Mouse (Mus musculus): Measurements from ENCODE around the gene Caln1. TPM values are rescaled to one million over a fixed set of nuclear protein-coding genes. Genes with fewer than 3 reads are reported as not detected.

Gene Caln1
- total RNA-seq (2022) = under 1 TPM in 1 of 4 experiments, not detected in 3; 0.03 TPM

- no peak for DNase-seq (ENCODE audit: low spot score)
Measured at GRCm38 (mm10) chr5:130369237-130369636, at the start of gene Caln1. TSS of gene Caln1 (plus strand) at chr5:130369455.

- DNase-seq (ENCODE audit: low spot score) = no peak
Measured at GRCm38 (mm10) chr5:130319783-130320182, 49.5 kb upstream of the Caln1 start.

- DNase-seq (ENCODE audit: low spot score) = no peak
Measured at GRCm38 (mm10) chr5:130320485-130320884, 48.8 kb upstream of the Caln1 start.

- no peak for DNase-seq (ENCODE audit: low spot score)
Measured at GRCm38 (mm10) chr5:130325486-130325885, 43.8 kb upstream of the Caln1 start.

GRCm38 (mm10) chr5:130327615-130328263, 41.5 kb upstream of the Caln1 start:
- DNase-seq (ENCODE audit: low spot score) = no peak

GRCm38 (mm10) chr5:130328366-130328765, 40.9 kb upstream of the Caln1 start:
- DNase-seq (ENCODE audit: low spot score) = no peak

DNA sequence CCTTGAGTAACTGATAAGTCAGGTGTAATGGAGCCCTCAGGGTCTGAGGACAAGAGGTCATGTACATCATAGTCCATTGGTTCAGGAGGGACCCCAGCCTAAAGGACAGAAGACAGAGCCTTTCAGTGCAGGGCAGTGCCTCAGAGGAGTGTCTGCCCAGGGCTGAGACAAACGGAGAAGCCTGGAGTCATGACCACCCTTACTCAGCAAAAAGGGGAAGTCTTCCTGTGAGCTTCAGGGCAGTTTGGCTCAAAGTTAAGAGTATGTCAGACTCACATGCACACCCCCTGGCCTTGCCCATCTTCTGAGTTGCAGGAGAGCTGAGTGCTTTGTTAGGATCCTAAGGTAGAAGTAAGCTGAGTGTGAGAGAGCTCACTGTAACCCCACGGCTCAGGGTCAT, 39.4 kb upstream of the Caln1 start:
- DNase-seq (ENCODE audit: low spot score) = no peak

DNA sequence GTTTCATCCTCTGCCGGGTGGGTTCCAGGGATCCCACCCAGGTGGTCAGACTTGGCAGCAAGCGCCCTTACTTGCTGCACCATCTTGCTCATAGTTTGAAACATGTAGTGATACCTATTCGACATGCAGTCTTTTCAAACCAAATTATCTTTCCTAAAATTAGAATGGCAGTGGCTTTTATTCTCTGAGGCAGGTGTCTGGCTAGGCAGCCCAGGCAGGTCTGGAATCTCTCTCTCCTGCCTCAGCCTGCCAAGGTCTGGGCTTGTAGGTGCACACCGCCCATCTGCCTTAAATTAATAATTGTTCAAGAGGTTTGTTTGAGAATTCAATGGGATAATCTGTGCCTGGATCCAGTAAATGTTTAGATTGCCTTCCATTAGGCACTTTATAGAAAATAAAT, 38.5 kb upstream of the Caln1 start:
- no peak for DNase-seq (ENCODE audit: low spot score)

GRCm38 (mm10) chr5:130331206-130331605, 38.0 kb upstream of the Caln1 start:
- no peak for DNase-seq (ENCODE audit: low spot score)

GRCm38 (mm10) chr5:130333566-130333965, 35.7 kb upstream of the Caln1 start:
- DNase-seq (ENCODE audit: low spot score) = no peak

DNA sequence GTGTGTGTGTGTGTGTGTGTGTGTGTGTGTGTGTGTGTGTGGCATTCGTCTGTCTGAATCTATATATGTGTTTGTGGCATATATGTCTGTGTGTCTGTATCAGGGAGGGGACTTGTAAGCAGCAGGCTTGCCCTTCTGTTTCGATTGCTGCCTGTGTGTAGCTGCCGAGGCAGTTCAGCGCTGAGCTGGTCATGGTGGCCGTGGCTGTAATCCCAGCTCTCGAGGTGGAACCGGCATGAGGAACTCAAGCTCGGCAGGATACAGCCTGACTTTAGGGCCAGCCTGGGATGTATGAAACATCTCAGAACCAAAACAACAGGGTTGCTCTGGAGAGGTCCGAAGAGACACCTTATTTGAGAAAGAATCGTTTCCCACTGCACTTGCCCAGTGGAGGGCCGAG, 35.3 kb upstream of the Caln1 start:
- no peak for DNase-seq (ENCODE audit: low spot score)

DNA sequence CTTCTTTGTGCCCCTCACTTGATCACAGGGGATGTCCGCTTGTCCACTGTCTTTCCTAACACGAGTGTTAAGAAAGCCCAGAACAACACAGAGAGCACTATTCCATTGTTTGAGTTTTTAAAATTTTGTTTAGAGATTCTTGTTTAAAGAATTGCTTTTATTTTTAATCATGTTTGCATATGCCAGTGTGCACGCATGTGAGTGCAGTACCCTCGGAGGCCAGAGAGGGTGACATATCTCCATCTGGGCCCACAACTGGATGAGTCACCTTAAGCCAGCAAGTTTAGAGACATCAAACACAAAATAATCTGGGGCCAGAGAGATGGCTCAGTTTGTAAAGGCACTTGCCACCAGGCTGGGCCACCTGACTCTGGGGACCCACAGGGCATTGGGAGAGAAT, 33.8 kb upstream of the Caln1 start:
- no peak for DNase-seq (ENCODE audit: low spot score)

DNA sequence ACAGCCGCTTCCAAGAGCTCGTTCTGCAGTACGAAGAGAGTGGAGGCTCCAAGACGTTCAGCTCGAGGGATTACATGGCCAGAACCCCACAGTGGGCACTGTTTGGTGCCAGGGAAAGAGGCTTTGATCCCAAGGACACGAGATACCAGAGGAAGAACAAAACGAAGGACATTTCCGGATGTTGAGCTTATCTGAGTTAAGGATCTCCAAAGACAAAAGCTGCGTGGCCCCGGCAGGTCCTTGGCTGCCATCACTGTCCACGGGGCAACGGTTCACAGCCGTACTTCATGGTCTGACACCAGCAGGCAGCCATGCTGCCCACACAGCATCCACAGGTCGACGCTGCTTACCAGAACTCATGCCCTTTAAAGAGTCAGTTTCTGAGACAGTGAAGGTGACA, 28.6 kb upstream of the Caln1 start:
- DNase-seq (ENCODE audit: low spot score) = no peak

GRCm38 (mm10) chr5:130344999-130345398, 24.3 kb upstream of the Caln1 start:
- DNase-seq (ENCODE audit: low spot score) = no peak

GRCm38 (mm10) chr5:130345871-130346270, 23.4 kb upstream of the Caln1 start:
- DNase-seq (ENCODE audit: low spot score) = no peak

GRCm38 (mm10) chr5:130355223-130355622, 14.0 kb upstream of the Caln1 start:
- DNase-seq (ENCODE audit: low spot score) = no peak

DNA sequence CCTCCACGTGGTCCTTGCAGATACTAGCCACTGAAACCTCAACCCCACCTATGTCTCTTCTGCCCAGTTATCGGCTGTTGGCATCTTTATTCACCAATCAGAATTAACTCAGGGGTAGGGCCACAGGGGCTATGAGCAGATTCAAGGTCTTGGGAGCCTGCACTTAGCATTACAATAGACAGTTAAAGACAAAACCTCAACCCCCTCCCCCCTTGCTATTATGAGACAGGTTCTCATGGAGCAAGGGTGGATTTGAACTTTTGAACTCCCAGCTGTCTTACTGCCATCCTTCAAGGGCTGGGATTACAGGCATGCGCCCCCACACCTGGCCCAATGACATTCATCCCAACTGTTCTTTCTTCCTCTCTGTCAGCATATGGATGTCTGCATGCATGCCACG, 6.1 kb upstream of the Caln1 start:
- DNase-seq (ENCODE audit: low spot score) = no peak

GRCm38 (mm10) chr5:130363773-130364172, 5.5 kb upstream of the Caln1 start:
- DNase-seq (ENCODE audit: low spot score) = no peak

- no peak for DNase-seq (ENCODE audit: low spot score)
Measured at GRCm38 (mm10) chr5:130368236-130368635, 1.0 kb upstream of the Caln1 start.

DNA sequence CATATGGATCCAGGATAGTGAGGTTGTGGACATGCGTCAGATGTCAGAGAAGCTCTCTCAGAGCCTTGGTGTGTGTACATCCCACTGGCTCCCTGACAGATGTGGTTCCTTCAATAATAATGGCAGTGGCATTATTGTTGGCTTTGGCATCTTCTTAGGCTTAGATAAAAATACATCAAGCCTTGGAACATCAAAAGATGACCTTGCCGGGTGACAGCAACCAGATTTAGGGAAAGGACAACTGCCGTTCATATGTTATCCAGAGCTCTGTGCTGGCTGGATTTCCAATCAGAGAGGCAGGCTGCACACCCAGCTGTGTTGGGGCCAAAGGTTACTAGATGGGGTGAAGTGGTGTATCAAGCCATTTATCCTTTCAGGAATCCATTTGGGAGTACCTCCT, 6.2 kb downstream of the Caln1 start:
- DNase-seq (ENCODE audit: low spot score) = no peak

DNA sequence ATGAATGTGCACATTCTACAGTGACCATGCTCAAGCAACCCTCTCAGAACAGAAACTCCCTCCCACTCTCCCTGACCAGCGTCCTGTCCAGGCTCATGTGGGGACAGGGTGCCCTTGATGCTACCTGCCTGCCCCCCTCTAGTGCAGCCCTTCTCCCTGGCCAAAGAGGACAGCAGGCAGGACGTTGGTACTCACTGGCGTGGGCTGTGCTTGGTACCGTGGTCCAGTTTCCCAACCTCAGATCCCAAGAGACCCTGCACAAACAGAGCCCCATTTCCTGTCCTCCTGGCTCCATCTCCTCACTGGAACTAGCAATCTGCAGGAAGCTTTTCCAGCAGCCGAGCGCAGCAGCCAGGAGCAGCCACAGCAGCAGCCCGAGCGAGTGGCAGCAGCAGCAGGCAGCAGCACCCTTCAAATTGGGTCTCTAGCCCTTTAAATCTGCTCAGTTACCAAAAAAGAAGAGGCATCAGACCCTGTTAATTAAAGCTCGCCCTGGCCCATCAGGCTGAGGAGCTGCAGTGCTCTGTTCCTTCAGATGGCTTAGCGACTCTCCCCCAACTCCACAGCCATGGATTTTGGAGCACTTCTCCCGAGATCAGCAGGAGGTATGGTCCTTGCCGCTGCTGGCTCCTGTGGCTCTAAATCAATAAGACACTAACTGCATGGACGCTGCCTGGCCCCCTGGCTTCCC, 15.1 kb downstream of the Caln1 start, which contains the start of gene A330070K13Rik:
Gene A330070K13Rik, minus strand, starts transcription at position 410 of the 691 bp plus-strand sequence.
- DNase-seq (ENCODE audit: low spot score) = no peak

GRCm38 (mm10) chr5:130386418-130386817, 17.2 kb downstream of the Caln1 start:
- DNase-seq (ENCODE audit: low spot score) = no peak

GRCm38 (mm10) chr5:130393618-130394355, 24.5 kb downstream of the Caln1 start:
- DNase-seq (ENCODE audit: low spot score) = no peak
